Mouse (Mus musculus) erythroblast, embryonic 14.5 days (primary cell): ENCODE measurements around the gene Cwh43. TPM values are rescaled to one million over a fixed set of nuclear protein-coding genes. Genes with fewer than 3 reads are reported as not detected.

Experiments
- H3K27me3 ChIP-seq: 2 replicates; pipeline ENCODE4 v1.6.1; 2012; ENCODE audit warnings: inconsistent platforms; ENCODE audit not compliant: control insufficient read depth
- H3K36me3 ChIP-seq: 2 replicates; pipeline ENCODE4 v1.6.1; 2012; ENCODE audit warnings: mild to moderate bottlenecking, inconsistent platforms; ENCODE audit not compliant: control insufficient read depth
- H3K4me1 ChIP-seq: 2 replicates; pipeline ENCODE4 v1.6.1; 2012; ENCODE audit warnings: inconsistent platforms; ENCODE audit not compliant: control insufficient read depth
- H3K4me3 ChIP-seq: replicated peaks from 2 replicates; pipeline ENCODE3; 2012; ENCODE audit warnings: moderate library complexity, mild to moderate bottlenecking, inconsistent platforms
- H3K9me3 ChIP-seq: 2 replicates; pipeline ENCODE4 v1.6.1; 2012; ENCODE audit warnings: low read length, inconsistent platforms, mixed read lengths; ENCODE audit not compliant: control insufficient read depth
- GATA1 ChIP-seq: IDR thresholded peaks from 2 replicates; pipeline ENCODE4 v1.6.1; 2012; ENCODE audit warnings: low read length, inconsistent platforms, mixed read lengths
- TAL1 ChIP-seq: IDR thresholded peaks from 3 replicates; pipeline ENCODE4 v1.6.1; 2012; ENCODE audit warnings: low read length, inconsistent platforms, mixed read lengths
- polyA plus RNA-seq: library from polyadenylated mRNA; stranded (reverse); fragments of >175 nt; gene quantifications from 2 replicates; pipeline ENCODE4 v1.2.3, GENCODE M21; 2012

The Cwh43 gene
- polyA plus RNA-seq, 1 experiment = not detected

DNA sequence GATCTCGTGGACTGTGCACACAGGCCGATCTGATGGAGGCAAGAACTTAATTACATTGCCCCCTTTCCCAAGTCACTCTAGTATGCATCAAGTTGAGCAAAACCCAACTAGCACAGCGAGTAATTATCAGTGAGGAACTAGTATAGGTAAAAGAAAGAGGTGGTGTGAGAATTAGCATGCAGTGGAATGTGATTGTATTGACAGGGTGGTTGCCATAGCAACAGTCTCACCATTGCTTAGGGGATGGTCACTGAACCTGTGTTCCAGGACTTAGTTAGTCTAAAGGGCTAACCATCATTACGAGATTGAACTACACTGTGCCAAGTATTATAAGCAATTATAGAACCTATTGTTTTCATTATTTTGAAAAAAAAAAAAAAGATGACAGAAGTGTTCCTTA lies 80.6 kb downstream of the Cwh43 start:
- peaks cover 10% of the 10 kb centered on the region for H3K4me1 ChIP-seq
- peaks cover 19% of the 10 kb centered on the region for H3K27me3 ChIP-seq
- no peak overlapping the region for H3K4me3 ChIP-seq
- no peaks in the 10 kb centered on the region for H3K36me3 ChIP-seq
- H3K9me3 ChIP-seq = no peaks in the 10 kb centered on the region
- no peak for TF ChIP-seq TAL1
- TF ChIP-seq GATA1 = no peak

DNA sequence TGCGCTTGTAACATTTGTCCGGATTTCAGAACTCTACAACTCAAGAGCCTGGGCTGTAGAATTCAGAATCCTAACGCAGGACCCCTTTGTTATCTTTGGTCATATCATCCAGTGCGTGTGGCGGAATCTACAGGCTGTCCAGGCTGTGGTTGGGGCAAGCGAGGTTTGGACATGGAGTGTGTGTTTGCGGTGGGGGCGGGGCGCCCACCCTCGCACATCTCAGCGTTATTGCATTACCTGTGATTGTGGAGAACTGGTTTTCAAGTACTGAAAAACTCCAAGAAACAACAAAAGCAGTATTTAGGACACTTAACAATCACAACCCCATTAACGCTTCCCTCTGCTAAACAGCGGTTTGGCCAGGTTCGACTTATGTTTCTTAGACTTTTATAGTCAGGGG lies 84.0 kb downstream of the Cwh43 start:
- no peaks in the 10 kb centered on the region for H3K9me3 ChIP-seq
- H3K4me3 ChIP-seq = peak overlapping the region; percentile 83

DNA sequence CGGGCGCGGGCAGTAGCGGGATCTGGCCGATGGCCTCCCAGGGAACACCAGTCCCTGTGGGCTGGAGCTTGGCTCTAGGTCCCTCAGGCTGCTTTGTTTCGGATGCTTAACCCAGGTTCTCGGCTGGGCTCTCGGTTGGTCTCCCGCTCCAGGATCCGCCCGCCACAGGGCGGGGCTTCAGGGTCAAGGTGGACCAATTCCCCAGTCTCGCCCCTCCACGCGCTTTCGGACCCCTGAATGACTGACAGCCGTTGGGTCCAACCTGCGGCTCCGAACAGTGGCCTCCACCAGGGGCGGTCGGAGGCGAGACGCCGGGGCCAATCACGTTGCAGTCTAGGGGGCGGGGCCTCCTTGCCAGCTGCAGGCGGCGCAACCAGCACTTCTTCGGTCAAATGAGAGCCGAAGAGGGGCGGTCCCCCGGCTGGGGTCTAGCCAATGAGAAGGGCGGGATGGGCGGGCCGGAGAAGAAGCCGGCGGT lies 84.8 kb downstream of the Cwh43 start:
- H3K4me1 ChIP-seq = peaks cover 27% of the 10 kb centered on the region
- no peaks in the 10 kb centered on the region for H3K36me3 ChIP-seq
- TF ChIP-seq GATA1 = no peak
- TF ChIP-seq TAL1 = no peak
- no peaks in the 10 kb centered on the region for H3K9me3 ChIP-seq
- H3K27me3 ChIP-seq = peaks cover 16% of the 10 kb centered on the region
- H3K4me3 ChIP-seq = peak overlapping the region; percentile 83

More for the DNA sequence above, 84.0 kb downstream of the Cwh43 start:
- Histone ChIP-seq H3K36me3 (no peaks in the 10 kb centered on the region), H3K27me3 (peaks cover 16% of the 10 kb centered on the region), H3K4me1 (peaks cover 25% of the 10 kb centered on the region)
- TF ChIP-seq TAL1 (no peak), GATA1 (no peak)

DNA sequence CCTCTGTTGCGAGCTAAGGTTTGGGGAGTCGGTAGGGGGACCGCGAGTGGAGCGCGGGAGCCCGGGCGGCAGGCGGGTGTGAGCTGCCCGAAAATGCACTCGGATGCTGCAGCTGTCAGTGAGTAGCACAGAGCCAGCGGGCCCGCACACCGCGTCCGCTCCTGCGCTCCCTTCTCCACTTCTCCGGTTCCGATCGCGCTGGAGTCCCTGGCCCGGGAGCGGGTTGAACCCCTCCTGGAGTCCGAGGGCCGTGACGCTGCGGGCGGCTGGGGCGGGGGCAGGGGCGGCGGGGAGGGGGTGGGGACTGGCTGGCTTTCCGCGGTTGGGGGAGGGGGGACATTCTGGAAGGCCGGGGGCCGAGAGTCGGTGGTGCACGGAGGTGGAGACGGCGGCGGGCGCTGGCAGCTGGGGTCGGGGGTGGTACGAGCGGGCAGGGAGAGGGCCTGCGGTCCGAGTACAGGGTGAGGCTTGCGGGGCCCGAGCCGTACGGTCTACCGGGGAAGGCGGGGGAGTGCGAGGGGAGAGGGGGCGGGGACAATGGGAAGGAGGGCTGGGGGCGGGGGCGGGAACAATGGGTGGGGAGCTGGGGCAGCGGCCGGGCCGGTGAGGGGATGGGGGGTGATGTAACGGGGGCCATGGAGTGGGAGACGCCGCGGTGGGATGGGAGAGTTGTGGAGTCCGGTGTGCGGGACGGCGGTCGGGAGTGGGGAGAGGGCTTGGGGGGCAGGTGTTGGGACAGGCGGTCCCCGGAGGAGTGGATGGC lies 85.4 kb downstream of the Cwh43 start:
- Histone ChIP-seq H3K36me3 (no peaks in the 10 kb centered on the region), H3K27me3 (peaks cover 16% of the 10 kb centered on the region), H3K9me3 (no peaks in the 10 kb centered on the region), H3K4me1 (peaks cover 31% of the 10 kb centered on the region), H3K4me3 (peak overlapping the region; percentile 83)
- TF ChIP-seq TAL1 (no peak), GATA1 (no peak)

DNA sequence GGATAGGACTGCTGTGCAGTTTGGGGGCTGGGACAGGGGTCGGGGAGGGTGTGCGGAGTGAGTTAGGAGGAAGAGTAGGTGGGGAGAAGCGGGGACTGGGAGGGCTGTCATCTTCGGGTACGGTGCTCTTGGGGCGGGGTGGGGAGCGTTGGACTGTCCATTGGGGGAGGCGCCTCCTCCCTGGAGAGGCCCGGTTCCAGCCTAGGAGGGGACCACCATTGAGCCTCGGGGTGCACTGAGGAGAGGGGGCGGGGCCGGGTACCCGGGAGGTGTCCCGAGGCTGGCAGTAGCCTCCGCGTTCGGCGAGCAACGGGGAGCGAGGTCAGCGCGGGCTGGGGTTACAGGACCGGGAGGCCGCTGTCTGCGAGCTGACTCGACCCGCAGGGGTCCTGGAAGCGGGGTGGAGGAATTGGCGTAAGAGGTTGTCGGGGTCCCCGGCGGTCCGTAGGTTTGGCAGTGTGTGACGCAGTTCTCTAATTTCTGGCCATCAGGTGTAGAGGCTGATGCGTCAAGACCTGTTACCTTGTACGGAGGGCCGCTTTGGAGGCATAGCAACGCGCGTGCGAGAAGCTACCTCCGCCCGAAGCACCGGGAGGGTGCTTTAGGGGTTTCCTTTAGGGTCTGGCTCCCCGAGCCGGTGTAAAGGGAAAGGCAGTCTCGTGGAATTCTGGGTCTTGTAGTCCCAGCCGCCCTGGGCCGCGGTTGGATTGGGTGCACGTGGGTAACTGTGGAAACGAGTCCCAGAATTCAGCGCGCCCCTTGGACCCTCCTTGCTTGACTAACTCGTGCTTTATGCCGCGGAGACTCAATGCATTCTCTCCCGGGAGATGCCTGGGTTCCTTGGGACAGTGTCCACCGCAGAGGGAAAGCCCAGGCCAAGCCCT lies 86.2 kb downstream of the Cwh43 start:
- TF ChIP-seq GATA1 (no peak), TAL1 (no peak)
- no peaks in the 10 kb centered on the region for H3K9me3 ChIP-seq
- no peaks in the 10 kb centered on the region for H3K36me3 ChIP-seq
- H3K4me3 ChIP-seq = peak overlapping the region; percentile 83
- H3K4me1 ChIP-seq = peaks cover 31% of the 10 kb centered on the region
- peaks cover 16% of the 10 kb centered on the region for H3K27me3 ChIP-seq

DNA sequence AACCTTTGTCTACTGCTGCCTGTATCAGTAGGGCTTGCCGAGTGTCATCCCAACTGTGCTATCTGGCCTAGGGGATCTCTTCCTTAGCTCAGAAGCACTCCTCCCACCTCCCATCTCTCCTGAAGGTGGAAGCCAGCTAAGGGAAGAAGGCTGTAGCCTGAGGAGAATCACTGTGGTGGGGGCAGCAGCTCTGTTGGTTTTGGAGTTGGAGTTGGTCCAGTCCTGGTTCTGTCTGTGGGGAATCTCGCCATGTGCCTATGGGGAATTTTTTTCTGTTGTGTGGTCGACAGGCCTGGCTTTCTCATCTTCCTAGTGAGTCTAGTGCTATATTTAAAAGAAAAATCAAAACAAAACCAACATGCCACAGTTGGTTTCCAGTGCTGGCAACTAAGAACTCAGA lies 91.5 kb downstream of the Cwh43 start:
- Histone ChIP-seq H3K36me3 (no peaks in the 10 kb centered on the region), H3K9me3 (no peaks in the 10 kb centered on the region), H3K27me3 (no peaks in the 10 kb centered on the region), H3K4me3 (no peak overlapping the region), H3K4me1 (peaks cover 29% of the 10 kb centered on the region)
- no peak for TF ChIP-seq TAL1
- TF ChIP-seq GATA1 = no peak

DNA sequence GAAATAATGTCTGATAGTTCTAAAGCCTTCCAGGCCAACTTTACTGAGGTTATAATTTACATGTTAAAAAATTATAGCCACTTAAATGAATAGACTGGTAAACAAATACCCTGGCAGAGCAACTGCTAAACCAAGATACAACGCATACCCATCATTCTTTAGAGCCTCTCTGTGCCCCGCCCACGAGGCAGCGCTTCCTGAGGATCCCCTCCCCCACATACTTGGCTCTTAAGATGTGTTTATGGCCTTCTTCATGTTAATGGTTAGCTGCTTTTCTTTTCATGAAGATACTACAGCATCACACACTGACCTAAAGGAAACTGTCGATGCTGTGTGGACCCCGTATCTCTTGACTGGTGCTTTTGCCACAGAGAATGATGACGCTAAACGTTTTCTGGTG lies 92.7 kb downstream of the Cwh43 start:
- no peaks in the 10 kb centered on the region for H3K9me3 ChIP-seq
- H3K4me1 ChIP-seq = peaks cover 35% of the 10 kb centered on the region
- H3K4me3 ChIP-seq = no peak overlapping the region
- H3K36me3 ChIP-seq = no peaks in the 10 kb centered on the region
- no peaks in the 10 kb centered on the region for H3K27me3 ChIP-seq
- TF ChIP-seq TAL1 (no peak), GATA1 (no peak)

DNA sequence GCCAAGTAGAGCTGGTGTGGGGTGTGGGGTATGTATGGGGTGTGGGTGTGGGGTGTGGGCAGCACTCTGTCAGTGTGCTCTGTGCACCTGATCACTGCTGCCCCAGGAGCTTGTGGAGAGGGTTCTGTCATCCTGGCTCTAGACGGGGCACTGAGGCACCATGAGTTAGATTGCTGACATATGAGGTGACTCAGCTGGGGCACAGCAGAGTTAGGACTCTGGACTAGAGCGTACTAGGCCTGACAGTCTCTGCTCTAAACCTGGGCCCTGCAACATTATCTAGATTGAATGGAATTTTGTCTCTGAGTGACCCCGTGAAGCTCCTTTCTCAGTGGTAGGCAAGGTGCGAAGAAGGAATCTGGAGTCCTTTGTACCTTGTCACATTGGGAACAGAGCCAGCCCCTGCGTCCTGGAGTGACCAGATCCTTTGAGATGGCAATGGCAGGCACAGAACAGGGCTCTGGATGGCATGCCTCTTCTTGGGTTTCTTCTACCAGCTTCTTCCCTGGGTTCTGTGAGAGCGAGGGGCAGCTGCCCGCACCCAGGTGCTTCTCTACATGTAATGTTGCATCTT lies 95.1 kb downstream of the Cwh43 start:
- no peaks in the 10 kb centered on the region for H3K9me3 ChIP-seq
- no peak for TF ChIP-seq TAL1
- no peak for TF ChIP-seq GATA1
- H3K4me1 ChIP-seq = peaks cover 40% of the 10 kb centered on the region
- H3K36me3 ChIP-seq = no peaks in the 10 kb centered on the region
- no peaks in the 10 kb centered on the region for H3K27me3 ChIP-seq
- no peak overlapping the region for H3K4me3 ChIP-seq

DNA sequence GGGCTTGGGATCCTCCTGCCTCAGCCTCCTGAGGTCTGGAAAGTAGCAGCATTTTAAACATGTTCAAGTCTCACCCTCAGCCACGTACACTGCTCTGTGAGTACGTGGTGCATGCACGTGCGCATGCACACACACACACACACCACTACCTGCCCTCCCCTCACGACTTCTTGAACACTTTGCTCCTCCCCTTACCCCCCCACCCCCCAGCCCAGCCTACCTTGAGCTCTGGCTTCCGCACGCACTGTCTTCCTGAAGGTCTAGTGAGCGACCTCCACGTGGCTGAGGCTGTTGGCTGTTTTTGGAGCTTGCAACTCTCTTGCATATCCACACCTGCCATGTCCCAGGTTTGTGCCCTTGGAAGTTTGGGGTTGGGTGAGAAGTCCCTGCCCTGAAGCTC lies 96.5 kb downstream of the Cwh43 start:
- no peaks in the 10 kb centered on the region for H3K36me3 ChIP-seq
- no peaks in the 10 kb centered on the region for H3K9me3 ChIP-seq
- no peak overlapping the region for H3K4me3 ChIP-seq
- H3K27me3 ChIP-seq = no peaks in the 10 kb centered on the region
- H3K4me1 ChIP-seq = peaks cover 34% of the 10 kb centered on the region
- TF ChIP-seq GATA1 (no peak), TAL1 (no peak)

Other genes starting within 250 kb of the Cwh43 start
- gene Fryl, start 149.5 kb upstream of the Cwh43 start, polyA plus RNA-seq = 21.8 and 30.4 TPM in 2 replicates
- 8.0 and 11.4 TPM in 2 replicates for gene Ociad1, start 113.3 kb upstream of the Cwh43 start, polyA plus RNA-seq
- gene Ociad2, start 65.0 kb upstream of the Cwh43 start, polyA plus RNA-seq = not detected in 2 replicates
- 0.06 TPM in 1 of 2 replicates, not detected in the other for gene Dcun1d4, start 74.9 kb downstream of the Cwh43 start, polyA plus RNA-seq
- gene Lrrc66, start 226.5 kb downstream of the Cwh43 start, polyA plus RNA-seq = not detected in 2 replicates
- gene Sgcb, start 241.7 kb downstream of the Cwh43 start, polyA plus RNA-seq = 0.03 TPM in 1 of 2 replicates, not detected in the other
- not detected in 2 replicates for gene Spata18, start 245.3 kb downstream of the Cwh43 start, polyA plus RNA-seq